Mouse (Mus musculus): ENCODE measurements at regions not wholly inside any gene's neighbourhood (a gene's known extent, or its start where the extent isn't known, plus 50 kb on each side); places are given as distances from the start of the nearest gene placed in this dataset.

DNA sequence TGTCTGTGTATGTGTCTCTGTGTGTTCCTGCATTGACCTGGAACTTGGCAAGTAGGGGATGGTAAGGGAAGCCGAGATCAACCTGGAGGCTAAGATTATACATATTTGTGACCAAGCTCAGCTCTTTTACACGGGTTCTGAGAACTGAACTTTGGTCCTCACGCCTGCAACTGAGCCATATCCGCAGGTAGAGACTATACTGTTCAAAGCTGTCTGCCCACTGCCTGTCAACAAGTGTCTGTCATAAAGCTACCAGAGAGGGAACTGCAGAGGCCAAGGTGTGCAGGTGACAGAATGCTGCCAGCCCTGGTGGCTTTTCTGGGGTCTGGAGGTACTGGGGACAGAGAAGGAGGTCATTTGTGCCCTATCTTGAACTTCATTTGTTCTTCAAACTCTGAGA is 218.3 kb upstream of the Prox1 start:
- TF ChIP-seq CTCF (IDR thresholded peaks at IDR 0.05; ENCODE audit: low read depth), result no peak
- Histone ChIP-seq H3K36me3 (ENCODE audit: insufficient read depth) (no peaks in the 10 kb centered on the region), H3K9me3 (ENCODE audit: low read length) (no peaks in the 10 kb centered on the region), H3K27me3 (ENCODE audit: insufficient read depth, low read length) (peaks cover 17% of the 10 kb centered on the region), H3K4me1 (ENCODE audit: insufficient read depth) (no peaks in the 10 kb centered on the region; the same call in 1 of the 2 replicates), H3K27ac (ENCODE audit: low read depth, low read length) (no peak overlapping the region), H3K4me3 (ENCODE audit: low read depth, low read length) (no peak overlapping the region), H3K4me2 (ENCODE audit: low read depth) (no peak overlapping the region), H3K9ac (no peak overlapping the region)
- no peak for ATAC-seq
- no peak for DNase-seq
- 86% methylated on average over 4 of the region's 4 CpGs for WGBS

DNA sequence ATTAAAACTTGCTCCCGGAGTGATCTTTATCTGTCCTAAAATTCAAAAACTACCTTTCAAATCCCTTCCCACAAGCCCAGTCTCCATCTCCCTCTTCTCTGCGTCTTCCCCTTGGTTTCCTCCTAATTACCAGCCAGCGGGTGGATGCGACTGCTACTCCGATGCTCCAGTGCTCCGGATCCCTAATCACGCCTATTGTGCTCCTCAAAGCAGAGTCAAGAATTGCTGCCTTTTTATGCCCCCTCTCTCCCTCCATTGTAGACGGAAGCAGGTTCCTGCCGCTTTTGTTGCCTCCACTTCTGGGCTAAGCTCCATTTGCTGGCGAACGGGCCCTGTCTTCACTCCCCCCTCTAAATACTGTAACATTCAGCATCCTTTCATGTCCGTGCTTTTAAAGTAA is 214.0 kb upstream of the Prox1 start:
- Histone ChIP-seq H3K4me2 (ENCODE audit: low read depth) (peak overlapping the region; percentile 21; the same call in 1 of the 2 replicates), H3K9me3 (ENCODE audit: low read length) (no peaks in the 10 kb centered on the region), H3K27me3 (ENCODE audit: insufficient read depth, low read length) (peaks cover 36% of the 10 kb centered on the region), H3K4me3 (ENCODE audit: low read depth, low read length) (no peak overlapping the region; the same call in 1 of the 2 replicates), H3K4me1 (ENCODE audit: insufficient read depth) (no peaks in the 10 kb centered on the region; the same call in 1 of the 2 replicates), H3K27ac (ENCODE audit: low read depth, low read length) (no peak overlapping the region), H3K9ac (no peak overlapping the region), H3K36me3 (ENCODE audit: insufficient read depth) (no peaks in the 10 kb centered on the region)
- DNase-seq (no peak), ATAC-seq (0 out of 2 replicates have a peak, but pooled peaks have one; percentile 38)
- TF ChIP-seq CTCF (IDR thresholded peaks at IDR 0.05; ENCODE audit: low read depth), result no peak
- WGBS, result 8% methylated on average over 12 of the region's 12 CpGs

DNA sequence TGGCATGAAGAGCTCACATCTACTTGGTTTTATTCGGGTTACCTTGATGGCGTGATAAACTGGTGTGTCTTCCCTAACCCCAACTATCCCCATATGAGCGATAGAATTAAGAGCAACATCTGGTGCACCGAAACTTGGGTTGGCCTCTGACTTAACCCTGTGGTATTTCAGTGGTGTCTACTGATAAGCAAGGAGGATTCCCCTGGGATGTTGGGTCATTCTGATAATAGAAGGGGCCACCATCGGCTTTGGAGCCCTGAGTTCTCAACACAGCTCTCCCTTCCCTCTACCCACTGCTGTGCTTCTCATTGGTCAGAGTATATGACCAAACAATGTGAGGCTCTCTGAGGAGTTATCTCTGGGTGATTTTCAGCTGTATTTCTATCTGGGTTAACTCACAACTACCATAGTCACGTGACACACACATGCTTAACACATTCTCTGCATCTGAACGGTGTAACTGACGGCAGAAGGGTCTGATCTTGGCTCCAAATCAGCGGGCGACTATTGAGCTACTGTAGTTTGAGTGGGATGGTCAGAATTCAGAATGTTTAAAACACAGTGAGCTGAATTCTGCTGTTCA is 212.8 kb upstream of the Prox1 start:
- Histone ChIP-seq H3K4me2 (ENCODE audit: low read depth) (no peak overlapping the region), H3K27me3 (ENCODE audit: insufficient read depth, low read length) (peaks cover 30% of the 10 kb centered on the region), H3K9me3 (ENCODE audit: low read length) (no peaks in the 10 kb centered on the region), H3K9ac (no peak overlapping the region), H3K4me1 (ENCODE audit: insufficient read depth) (no peaks in the 10 kb centered on the region; the same call in 1 of the 2 replicates), H3K4me3 (ENCODE audit: low read depth, low read length) (no peak overlapping the region), H3K27ac (ENCODE audit: low read depth, low read length) (no peak overlapping the region), H3K36me3 (ENCODE audit: insufficient read depth) (no peaks in the 10 kb centered on the region)
- DNase-seq (no peak), ATAC-seq (no peak)
- TF ChIP-seq CTCF (IDR thresholded peaks at IDR 0.05; ENCODE audit: low read depth), result no peak
- 79% methylated on average over 10 of the region's 10 CpGs for WGBS

DNA sequence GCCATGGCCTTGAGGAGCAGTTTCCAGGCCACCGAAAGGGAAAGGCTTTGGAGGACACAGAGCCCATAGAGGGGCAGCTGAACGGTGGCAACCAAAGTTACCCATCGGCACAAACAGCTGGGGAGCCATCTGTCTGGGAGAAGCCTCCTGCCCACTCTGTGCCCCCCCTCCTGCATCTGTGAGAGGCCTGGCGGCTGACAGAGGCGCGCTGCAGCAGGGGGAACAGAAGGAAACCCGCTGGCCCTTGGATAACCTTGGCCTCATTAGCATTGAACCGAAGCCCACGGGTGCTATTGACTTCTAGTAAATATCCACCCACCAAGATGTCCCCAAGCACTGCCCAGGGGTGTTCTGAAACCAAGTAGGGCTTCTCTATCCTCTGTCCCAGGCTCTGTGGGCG is 209.6 kb upstream of the Prox1 start:
- Histone ChIP-seq H3K36me3 (ENCODE audit: insufficient read depth) (no peaks in the 10 kb centered on the region), H3K27me3 (ENCODE audit: insufficient read depth, low read length) (peaks cover 29% of the 10 kb centered on the region), H3K9ac (no peak overlapping the region), H3K4me1 (ENCODE audit: insufficient read depth) (peaks cover 3% of the 10 kb centered on the region; the same call in 1 of the 2 replicates), H3K4me3 (ENCODE audit: low read depth, low read length) (no peak overlapping the region), H3K9me3 (ENCODE audit: low read length) (no peaks in the 10 kb centered on the region), H3K27ac (ENCODE audit: low read depth, low read length) (no peak overlapping the region), H3K4me2 (ENCODE audit: low read depth) (no peak overlapping the region)
- ATAC-seq, result no peak
- WGBS, result 69% methylated on average over 10 of the region's 10 CpGs
- no peak for TF ChIP-seq CTCF (IDR thresholded peaks at IDR 0.05; ENCODE audit: low read depth)
- no peak for DNase-seq

DNA sequence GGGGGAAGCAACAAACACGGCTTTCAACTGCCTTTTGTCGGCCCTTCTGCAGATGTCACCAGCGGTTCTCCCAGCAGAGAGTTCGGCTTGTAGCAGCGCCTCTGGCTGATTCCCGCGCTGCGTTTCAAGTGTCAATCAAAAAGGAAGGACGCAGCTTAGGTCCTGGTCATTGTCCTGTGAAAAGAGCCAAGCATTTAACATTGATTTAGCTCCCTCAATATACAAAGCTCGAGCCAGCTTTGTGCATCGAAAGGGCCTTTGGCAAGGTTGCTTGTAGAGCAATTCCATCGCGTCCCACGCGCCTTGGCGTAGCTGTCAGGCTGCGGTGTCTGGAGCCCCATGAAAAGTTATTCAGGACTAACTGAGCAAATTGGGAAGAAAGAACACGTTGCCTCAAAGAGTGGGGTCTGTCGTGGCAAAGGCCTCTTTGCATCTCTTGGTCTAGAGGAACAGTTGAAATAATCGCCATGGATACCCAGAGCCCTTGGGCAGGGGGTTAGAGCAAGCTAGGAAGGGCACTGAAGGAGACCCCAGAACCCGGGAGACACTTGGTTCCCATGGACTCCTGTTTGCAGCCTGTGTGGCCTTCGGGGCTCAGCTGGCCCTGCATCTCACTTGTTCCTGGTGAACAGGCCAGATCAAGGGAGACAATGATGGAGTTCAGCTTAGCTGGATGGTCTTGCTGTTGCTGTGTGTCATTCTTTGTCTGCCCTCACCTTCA is 204.8 kb upstream of the Prox1 start:
- no peaks in the 10 kb centered on the region for H3K36me3 ChIP-seq (ENCODE audit: insufficient read depth)
- 0 out of 2 replicates have a peak, but pooled peaks have one; percentile 20 for ATAC-seq
- no peak overlapping the region for H3K27ac ChIP-seq (ENCODE audit: low read depth, low read length)
- H3K9ac ChIP-seq, result no peak overlapping the region
- no peak overlapping the region for H3K4me3 ChIP-seq (ENCODE audit: low read depth, low read length)
- H3K4me1 ChIP-seq (ENCODE audit: insufficient read depth), result peaks cover 5% of the 10 kb centered on the region; the same call in 1 of the 2 replicates
- no peak for TF ChIP-seq CTCF (IDR thresholded peaks at IDR 0.05; ENCODE audit: low read depth)
- peak; percentile 38 for DNase-seq
- peak overlapping the region; percentile 34 for H3K4me2 ChIP-seq (ENCODE audit: low read depth)
- 22% methylated on average over 22 of the region's 22 CpGs for WGBS
- no peaks in the 10 kb centered on the region for H3K9me3 ChIP-seq (ENCODE audit: low read length)
- peaks cover 10% of the 10 kb centered on the region; the same call in 1 of the 2 replicates for H3K27me3 ChIP-seq (ENCODE audit: insufficient read depth, low read length)

DNA sequence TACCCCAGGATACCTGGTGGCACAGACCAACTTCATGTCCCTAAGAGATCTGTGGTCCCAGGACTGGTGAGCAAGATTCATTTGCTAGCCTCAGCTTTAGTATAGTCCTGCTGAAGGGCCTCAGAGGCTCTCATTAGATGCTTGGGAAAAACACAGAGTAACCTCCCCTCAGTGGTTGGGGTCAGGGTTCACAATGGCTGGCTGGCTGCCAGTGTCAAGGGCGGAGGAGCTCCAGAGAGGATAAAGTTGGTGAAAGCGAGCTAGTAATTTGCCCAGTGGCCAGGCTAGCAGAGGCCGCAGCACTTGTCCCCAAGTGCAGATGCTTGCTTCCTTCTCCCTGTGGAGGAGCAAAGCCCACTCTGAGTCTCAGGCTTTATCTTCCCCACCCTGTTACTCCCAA is 203.8 kb upstream of the Prox1 start:
- H3K27me3 ChIP-seq (ENCODE audit: insufficient read depth, low read length), result peaks cover 10% of the 10 kb centered on the region; the same call in 1 of the 2 replicates
- ATAC-seq (no peak), DNase-seq (no peak)
- no peak overlapping the region for H3K4me2 ChIP-seq (ENCODE audit: low read depth)
- H3K4me3 ChIP-seq (ENCODE audit: low read depth, low read length), result no peak overlapping the region
- TF ChIP-seq CTCF (IDR thresholded peaks at IDR 0.05; ENCODE audit: low read depth), result no peak
- H3K36me3 ChIP-seq (ENCODE audit: insufficient read depth), result no peaks in the 10 kb centered on the region
- H3K9ac ChIP-seq, result no peak overlapping the region
- H3K9me3 ChIP-seq (ENCODE audit: low read length), result no peaks in the 10 kb centered on the region
- no peak overlapping the region for H3K27ac ChIP-seq (ENCODE audit: low read depth, low read length)
- 35% methylated on average over 3 of the region's 3 CpGs for WGBS
- H3K4me1 ChIP-seq (ENCODE audit: insufficient read depth), result peaks cover 5% of the 10 kb centered on the region; the same call in 1 of the 2 replicates

DNA sequence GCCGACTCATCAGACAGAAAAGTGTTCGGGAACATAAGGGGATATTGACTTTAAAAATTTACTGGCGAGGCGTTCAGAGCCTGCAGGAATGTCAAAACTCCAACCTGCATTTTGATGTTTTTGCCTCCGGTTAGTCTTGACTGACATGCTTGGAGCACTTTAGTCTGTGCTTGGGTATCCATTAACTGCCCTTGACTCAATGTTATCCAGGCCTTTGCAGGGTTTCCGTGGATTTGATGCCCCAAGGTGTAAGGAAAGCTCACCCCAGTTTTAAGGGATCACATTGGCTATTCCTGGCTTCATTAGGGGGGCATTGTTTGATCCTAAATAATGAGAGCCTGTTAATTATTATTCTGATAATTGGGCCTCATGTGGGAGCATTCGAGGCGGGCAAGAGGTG is 196.1 kb upstream of the Prox1 start:
- ATAC-seq (no peak), DNase-seq (no peak)
- Histone ChIP-seq H3K4me1 (ENCODE audit: insufficient read depth) (no peaks in the 10 kb centered on the region), H3K4me3 (ENCODE audit: low read depth, low read length) (no peak overlapping the region), H3K27me3 (ENCODE audit: insufficient read depth, low read length) (no peaks in the 10 kb centered on the region), H3K4me2 (ENCODE audit: low read depth) (no peak overlapping the region), H3K9ac (no peak overlapping the region), H3K27ac (ENCODE audit: low read depth, low read length) (no peak overlapping the region), H3K9me3 (ENCODE audit: low read length) (no peaks in the 10 kb centered on the region), H3K36me3 (ENCODE audit: insufficient read depth) (no peaks in the 10 kb centered on the region)
- no peak for TF ChIP-seq CTCF (IDR thresholded peaks at IDR 0.05; ENCODE audit: low read depth)
- 35% methylated on average over 8 of the region's 8 CpGs for WGBS

Data from forebrain, postnatal 0 days (tissue).